Mouse (Mus musculus): Measurements from ENCODE around the gene Kif5c.

The Kif5c gene

DNA sequence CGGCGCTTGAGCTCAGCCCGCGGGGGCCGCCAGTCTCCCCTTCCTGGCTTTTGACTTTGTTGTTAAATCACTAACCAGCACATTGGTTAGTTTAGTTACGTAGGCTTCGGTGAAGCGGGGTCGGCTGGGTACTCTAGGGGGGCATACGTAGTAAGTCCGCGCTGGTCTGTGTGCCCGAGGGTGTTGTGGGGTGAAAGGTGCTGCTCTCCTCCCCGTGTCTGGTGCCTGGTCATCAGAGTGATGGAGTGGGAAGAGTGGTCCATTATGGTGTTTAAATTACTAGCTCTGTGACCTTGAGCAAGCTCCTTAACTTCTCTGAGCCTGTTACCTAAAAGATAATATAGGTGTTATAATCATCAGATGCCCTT is 168.9 kb downstream of the Kif5c start:
- DNase-seq (ENCODE audit: low read depth, low spot score): no peak

DNA sequence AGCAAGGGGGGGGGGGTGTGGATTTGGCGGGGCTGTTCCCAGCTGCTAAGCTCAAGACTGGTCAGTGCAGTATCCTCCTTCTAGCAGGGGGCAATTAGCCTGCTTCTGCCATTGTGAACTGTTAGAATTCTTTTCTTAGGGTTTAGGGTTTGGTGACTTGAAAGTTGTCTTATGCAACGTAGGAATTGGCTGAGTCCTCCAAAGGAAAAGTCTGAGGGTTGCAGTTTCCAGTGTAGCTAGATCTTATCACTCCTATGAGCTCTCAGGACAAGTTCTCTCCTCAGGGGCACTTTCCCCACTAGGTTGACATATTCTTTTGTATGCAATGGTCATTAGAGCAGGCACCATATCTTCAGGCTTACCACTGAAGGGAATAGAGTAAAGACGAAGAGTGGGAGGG is 169.5 kb downstream of the Kif5c start:
- DNase-seq (ENCODE audit: low read depth, low spot score): no peak

DNA sequence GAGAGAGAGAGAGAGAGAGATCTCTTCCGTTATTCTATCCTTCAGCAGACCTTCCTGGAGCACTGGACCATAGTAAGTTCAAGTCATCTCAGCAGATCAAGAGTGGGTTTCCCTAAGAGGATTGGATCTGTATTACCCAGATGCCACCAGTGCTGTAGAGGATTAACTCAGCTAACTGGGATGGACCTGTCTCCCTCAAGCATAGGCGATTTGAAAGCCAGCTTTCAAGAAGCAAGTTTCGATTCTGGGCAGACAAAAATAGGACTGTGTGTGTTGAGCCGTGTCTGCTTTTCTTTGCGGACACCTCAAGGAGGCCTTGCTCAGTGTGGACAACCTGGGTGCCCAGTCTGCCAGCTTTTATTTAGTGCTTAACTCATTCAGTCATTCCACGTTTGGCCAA is 170.0 kb downstream of the Kif5c start:
- no peak for DNase-seq (ENCODE audit: low read depth, low spot score)

DNA sequence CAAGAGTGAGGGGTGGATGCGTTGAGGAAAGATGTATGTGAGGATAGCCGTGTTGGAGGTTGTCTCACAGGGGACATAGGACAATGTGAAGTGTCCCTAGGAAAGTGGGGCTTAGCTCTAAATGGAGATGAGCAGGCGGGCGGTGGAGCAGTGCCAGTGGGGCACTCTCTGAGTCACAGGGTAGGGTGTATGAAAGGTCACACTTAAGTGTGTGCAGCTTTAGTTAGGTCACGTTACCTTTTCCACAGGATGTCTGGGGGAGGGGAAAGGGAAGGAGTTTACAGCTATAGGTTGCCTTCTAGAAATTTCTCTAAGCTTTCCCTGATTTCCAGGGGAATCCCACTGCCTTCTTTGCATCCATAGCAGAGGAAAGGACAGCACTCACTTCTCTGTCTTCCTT is 170.4 kb downstream of the Kif5c start:
- no peak for DNase-seq (ENCODE audit: low read depth, low spot score)

DNA sequence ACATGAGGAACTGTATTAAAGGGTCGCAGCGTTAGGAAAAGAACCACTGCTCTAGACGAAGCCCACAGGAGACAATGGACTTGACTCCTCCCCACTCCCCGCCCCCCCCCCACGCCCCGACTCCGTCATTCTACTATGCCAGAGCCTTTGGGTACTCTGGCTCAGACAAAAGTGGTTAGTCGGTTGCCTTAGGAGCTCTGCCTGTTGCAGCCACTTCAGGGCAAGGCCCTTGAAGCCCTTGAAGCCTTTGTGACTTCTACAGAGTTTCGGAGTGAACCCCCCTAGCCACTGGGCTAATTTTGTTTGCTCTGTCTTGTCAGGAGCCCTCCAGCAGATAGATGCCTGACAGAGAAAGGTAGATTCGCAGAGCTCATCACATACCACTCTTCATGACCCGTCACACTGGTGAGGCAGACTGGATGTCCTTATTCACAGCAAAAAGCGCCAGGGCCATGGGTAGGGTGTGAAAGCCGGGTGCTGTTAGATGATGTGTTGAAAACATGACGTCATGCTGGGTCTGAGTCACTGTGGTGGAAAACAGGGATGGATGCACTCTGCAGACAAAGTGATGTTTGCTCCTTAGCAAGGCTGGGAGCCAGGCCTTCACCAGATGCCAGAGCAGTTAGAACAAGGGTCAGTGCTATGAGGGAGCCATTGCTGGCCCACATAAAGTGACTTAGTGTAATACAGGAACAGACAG is 178.5 kb downstream of the Kif5c start:
- peak; percentile 84 for DNase-seq (ENCODE audit: low read depth, low spot score)

DNA sequence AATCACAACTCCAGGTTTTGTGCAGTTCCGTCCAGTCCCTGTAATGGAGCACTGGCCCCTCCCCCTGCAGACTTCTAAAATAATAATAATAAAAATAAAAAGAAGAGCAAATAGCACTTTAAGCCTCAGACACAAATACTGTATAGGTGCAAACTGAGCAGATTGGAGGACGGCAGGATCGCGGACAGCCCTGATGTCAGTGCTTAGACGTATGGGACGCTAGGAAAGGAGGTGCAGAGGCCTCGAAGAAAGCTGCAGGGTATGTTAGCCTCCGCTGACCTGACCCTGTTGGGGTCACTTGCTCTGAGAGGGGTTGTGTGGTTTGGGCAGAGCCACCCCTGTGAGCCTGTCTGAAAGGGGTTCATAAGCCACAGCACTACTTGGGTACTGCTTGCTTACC is 185.3 kb downstream of the Kif5c start:
- DNase-seq (ENCODE audit: low read depth, low spot score): no peak

DNA sequence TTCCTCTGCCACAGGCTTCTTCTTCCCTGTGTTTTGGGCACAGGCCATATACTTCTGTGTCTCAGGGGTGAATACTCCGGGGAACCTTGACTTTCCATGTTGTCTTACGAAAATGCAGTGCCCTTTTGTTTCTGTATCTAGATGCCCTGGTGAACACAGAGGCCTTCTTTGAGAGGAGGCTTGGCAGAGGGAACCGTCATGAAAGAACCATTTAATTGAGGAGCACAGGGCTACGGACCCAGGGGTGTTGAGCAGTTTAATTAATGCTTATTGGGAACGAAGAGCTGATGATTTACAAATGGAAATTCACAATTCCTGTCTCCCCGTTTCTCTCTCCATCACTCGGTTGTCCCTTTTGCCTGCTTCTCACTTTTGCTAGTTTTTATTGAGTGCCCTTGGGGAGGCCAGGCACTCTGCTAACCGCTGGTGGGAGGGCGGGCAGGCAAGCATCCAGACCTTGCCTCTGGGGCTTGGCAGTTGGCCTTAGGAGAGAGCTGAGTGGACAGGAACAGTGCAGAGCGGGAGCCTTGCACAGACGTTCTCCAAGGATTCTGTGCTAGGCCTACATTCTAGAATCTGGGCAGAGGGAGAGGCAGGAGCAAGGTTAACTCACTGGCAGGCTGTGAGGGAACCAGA is 186.8 kb downstream of the Kif5c start:
- DNase-seq (ENCODE audit: low read depth, low spot score): peak; percentile 56

DNA sequence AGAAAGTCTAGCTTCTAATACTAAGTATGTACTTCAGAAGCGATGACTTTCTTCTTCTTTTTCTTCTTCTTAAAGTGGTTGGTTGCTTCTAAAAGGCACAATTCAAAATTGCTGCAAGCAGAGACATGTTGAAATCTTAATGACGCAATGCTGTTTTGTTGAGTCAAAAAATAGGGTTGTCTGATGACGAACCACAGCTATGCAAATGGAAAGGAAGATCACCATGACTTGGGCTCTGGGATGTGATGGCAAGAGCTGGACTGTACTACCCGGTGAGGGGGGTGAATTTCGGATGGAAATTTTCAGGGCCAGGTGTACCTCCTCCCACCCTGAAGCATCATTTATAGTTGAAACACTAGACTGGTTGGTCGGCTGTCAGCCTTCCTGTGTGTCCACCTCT is 190.4 kb downstream of the Kif5c start:
- DNase-seq (ENCODE audit: low read depth, low spot score): no peak

DNA sequence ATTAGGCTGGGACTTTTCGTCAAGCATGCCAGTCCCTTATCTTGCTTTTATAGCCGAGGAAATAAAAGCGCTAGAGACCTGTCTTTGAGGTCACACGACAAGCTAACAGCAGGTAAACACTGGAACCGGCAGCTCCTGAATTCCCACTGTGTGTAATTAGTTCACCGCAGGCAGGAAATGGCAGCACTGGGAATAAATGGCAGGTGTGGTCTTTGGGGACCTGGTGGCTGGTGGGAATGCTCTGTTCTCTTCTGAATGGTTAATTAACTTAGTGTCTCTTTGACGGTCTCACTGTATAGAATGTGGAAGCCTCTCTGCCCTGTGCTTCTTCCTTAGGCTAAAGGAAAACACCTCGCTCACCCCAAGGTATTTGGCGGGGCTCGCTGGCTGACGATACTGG is 192.3 kb downstream of the Kif5c start:
- no peak for DNase-seq (ENCODE audit: low read depth, low spot score)

DNA sequence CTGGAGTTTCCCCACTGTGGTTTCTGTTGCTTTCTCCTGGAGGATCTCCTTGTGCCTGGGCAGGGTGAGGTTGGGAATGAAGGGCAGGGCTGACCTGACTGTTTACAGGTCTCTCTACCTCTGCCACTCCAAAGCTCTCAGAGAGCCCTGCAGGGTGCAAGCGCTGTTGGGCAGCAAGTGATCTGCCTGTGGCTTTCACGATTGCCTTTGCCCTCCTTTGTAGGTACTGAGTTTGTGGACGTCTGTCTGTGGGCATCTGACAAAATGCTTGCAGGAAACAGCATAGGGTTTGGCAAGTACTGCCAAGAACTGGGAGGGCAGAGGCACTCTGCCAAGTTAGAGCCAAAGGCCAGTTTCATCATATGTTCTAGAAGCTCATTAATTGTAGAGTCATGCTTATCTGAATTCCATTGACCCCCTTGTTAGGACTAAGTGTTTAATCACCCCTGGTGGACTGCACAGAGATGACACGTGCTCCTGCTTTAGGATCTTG is 192.8 kb downstream of the Kif5c start:
- DNase-seq (ENCODE audit: low read depth, low spot score): peak; percentile 78

DNA sequence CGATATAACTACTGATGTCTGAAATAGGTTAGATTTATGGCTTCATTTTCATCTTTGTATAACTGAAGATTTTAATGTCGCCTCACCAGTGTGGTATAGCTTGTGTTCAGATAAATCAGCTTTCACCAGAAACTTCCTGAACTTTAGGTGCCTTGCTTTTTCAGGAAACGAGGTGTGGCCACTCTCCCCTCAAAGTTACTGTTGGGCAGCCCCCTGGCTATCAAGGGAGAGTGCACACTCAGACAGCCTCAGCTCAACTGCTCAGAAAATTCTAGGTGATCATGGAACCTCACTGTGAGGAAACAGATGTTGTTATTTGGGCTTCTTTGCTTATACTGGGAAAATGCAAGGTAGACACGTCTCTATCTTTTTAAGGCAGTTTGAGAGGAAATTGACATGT is 194.1 kb downstream of the Kif5c start:
- no peak for DNase-seq (ENCODE audit: low read depth, low spot score)

DNA sequence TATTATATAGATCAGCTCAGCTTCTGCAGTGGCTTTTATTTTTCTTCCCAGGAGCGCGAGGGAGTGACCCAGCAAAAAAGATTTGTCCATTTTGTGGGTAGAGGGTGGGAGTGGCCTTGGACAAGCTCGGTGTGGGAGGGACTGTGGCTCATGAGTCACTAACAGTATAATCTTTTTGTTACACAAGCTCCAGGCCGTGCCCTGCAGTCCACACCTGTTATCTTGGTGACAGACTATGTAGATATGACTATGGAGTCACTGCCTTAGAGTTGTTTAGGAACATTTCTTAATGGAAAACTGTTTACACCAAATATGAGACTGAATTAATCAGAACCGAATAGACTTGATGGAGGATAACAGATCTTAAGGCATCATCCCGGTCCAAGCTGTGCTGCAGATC is 194.9 kb downstream of the Kif5c start:
- no peak for DNase-seq (ENCODE audit: low read depth, low spot score)

DNA sequence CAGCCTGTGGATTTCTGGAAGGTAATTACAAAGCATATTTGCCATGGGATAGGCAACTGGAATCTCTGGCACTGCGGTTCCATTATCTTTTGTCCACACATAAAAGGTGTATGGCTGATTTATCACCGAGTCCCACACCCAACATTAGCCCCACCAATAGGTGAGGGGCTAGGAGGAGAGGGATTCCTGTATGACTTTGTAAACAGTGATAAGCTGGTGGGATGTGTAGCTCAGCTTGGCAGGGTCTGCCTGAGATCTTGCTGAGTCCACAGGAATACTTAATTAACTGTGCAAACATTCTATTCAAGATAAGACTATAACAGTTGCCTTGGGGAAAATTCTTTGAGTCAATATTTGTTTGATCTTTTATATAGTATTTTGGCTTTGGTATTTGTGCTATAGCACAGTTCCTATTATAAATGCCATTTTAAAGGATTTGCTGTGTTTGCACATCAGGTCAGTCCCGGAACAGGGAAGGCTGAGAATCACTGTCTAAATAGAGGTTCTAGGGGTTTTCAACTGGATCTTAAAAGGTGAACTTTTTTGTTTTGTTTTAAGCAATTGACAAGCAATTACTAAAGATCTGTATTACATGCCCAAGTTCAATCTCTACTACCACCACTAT is 196.7 kb downstream of the Kif5c start:
- DNase-seq (ENCODE audit: low read depth, low spot score): no peak

DNA sequence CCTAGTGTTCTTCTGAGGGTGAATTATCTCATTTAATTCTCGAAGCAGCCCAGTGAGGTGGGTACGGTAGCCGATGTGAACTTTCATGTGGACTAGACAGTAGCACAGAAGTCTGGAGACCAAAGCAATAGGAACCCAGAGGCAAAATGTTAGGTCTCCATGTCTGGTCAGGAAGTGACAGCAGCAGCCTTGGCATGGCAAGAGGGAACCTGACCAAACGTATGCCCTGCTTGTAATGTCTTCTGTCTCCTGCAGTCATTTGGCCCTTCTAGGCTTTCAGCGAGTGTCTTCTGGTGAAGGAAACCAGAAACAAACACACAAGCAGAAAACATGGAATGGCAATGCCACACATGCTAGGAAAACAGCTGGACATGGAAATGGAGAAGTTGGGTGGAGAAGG is 197.5 kb downstream of the Kif5c start:
- DNase-seq (ENCODE audit: low read depth, low spot score): no peak

DNA sequence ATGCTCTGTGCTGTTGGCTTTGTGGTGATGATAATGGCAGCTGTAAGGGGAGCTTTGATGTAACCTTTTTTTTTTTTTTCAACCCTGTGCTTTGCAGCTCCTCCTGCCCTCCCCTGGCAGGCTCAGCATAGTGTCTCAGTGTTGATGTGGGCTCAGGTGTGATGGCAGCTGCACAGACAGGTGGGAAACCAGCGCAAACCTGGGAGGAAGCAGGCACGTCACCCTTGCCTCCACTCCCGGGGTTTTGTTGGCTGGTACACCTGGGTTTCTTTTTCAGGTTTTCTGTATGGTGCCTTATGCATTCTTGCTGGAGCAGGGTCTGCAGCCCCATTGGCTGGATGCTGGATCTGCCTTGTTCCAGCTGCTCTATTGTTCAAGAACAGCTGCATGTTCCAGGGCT is 198.1 kb downstream of the Kif5c start:
- DNase-seq (ENCODE audit: low read depth, low spot score): no peak

DNA sequence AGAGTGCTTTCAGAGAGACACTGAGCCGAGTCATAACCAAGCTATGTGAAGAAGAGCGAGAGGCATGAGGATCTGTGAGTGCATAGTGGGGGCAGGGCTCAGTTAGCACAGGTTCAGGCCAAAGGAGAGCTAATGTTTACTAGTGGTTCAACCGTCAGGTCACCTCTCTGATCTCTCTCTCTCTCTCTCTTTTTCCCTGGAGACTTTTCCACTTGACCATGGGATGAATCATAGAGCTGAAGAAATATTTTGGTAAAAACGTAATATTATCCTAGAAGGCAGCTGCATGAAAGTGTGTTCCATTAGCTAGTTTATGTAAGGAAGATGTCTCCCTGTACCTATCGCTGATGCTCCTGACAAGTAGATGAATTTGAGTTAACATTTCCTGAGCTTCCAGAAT is 199.0 kb downstream of the Kif5c start:
- no peak for DNase-seq (ENCODE audit: low read depth, low spot score)

DNA sequence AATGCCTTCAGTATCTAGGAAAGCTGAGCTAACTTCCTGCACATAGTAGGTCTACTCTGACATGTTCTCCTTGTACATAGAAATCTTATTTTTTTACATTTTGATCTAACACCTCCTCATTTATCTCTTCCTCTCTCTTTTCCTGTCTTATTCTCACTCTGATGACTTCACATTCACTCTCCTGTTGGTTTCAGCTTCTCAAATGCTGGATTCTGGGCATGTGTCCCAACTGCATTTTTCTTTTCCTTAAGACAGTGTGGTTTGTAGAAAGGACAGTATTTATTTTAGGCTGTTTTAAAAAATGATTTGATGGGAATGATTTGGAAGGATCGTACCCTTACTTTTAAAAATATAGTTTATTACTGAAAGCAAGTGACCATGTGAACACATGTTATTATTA is 203.2 kb downstream of the Kif5c start:
- DNase-seq (ENCODE audit: low read depth, low spot score): peak; percentile 65

All from brain, adult 2 months (tissue).